Mouse (Mus musculus) limb, embryonic 13.5 days (tissue): ENCODE results near the gene Carmil3. TPM values are rescaled to one million over a fixed set of nuclear protein-coding genes. Genes with fewer than 3 reads are reported as not detected.

ENCODE experiments used
- ATAC-seq: fragments of 200-750 bp; cut with Nextera tagmentation; 2 replicates; pipeline ENCODE4 v1.8.0; 2017; ENCODE audit warnings: low read depth, moderate number of reproducible peaks, moderate TSS enrichment; ENCODE audit not compliant: low FRiP score
- H3K27ac ChIP-seq: fragments of 300-500 bp; sonication (generic); 2 replicates; pipeline ENCODE4 v1.5.1; 2015; ENCODE audit warnings: inconsistent platforms, mild to moderate bottlenecking, moderate library complexity
- H3K27me3 ChIP-seq: fragments of 300-500 bp; sonication (generic); 2 replicates; pipeline ENCODE4 v1.6.1; 2015; ENCODE audit warnings: mild to moderate bottlenecking, inconsistent platforms
- H3K36me3 ChIP-seq: fragments of 300-500 bp; sonication (generic); 2 replicates; pipeline ENCODE4 v1.6.1; 2015; ENCODE audit warnings: inconsistent platforms, mild to moderate bottlenecking, moderate library complexity
- H3K4me1 ChIP-seq: fragments of 300-500 bp; sonication (generic); 2 replicates; pipeline ENCODE4 v1.6.1; 2015; ENCODE audit warnings: inconsistent platforms
- H3K4me2 ChIP-seq: fragments of 300-500 bp; sonication (generic); replicated peaks from 2 replicates; pipeline ENCODE4 v1.6.1; 2015; ENCODE audit warnings: inconsistent platforms, mild to moderate bottlenecking, moderate library complexity
- H3K4me3 ChIP-seq: fragments of 300-500 bp; sonication (generic); 2 replicates; pipeline ENCODE4 v1.5.1; 2015; ENCODE audit warnings: moderate library complexity, mild to moderate bottlenecking, inconsistent platforms
- H3K9ac ChIP-seq: fragments of 300-500 bp; sonication (generic); 2 replicates; pipeline ENCODE4 v1.6.1; 2015; ENCODE audit warnings: mild to moderate bottlenecking, inconsistent platforms
- H3K9me3 ChIP-seq: fragments of 300-500 bp; sonication (generic); 2 replicates; pipeline ENCODE4 v1.6.1; 2016; ENCODE audit warnings: inconsistent platforms
- WGBS: fragments of 180-500 bp; shearing (Covaris S2); methylation state at CpG from one replicate; pipeline ENCODE4 v1.1.7; 2015; 5-methylcytosine and 5-hydroxymethylcytosine counted together
- polyA plus RNA-seq: library from polyadenylated mRNA; unstranded; fragments of >200 nt; fragmentation: Nextera tagmentation; extraction: Ambion mirVana; gene quantifications from 2 replicates; pipeline ENCODE4 v1.2.1, GENCODE M21; 2015

Gene Carmil3
- polyA plus RNA-seq, 1 experiment from 2014 or later: 2.7 TPM

DNA sequence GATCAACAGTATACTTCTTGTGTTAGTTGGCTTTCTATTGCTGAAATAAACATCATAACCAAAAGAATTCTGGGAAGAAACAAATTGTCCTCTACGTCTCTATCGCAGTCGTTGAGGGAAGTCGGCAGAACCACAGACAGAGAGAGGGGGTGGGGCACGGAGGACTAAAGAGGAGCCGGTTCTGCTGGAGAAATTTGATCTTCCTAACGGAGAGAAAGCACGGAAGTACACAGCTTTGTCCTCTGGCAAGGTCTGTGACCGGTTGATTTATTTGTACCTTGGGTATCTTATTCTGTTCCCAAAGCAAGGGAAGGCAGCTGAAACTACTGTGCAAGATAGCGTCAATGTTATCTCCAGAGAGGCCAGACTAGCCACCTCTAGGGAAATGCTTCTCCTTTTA lies 19.6 kb upstream of the Carmil3 start:
- Histone ChIP-seq H3K36me3 (no peaks in the 10 kb centered on the region), H3K4me2 (peak overlapping the region; percentile 31)
- no peak for ATAC-seq

DNA sequence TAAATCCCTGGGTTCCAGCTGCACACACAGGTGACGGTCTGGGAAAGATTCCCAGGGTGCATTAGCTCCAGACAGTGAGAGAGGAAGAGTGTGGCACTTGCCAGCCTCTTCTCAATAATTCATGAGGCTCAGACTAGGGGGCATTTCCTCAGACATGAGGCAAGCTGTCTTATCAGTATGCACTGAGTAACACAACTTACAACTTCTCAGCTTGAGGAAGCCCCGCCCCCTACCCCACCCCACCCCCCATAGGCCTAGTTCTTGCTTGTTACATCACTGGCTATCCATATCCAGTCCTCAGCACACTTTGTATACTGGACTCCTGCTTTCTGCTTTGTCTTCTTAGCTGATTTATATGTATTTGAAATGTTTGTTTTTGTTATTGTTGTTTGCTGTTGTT lies 14.8 kb upstream of the Carmil3 start:
- no peak for ATAC-seq
- Histone ChIP-seq H3K36me3 (no peaks in the 10 kb centered on the region), H3K9ac (no peak overlapping the region), H3K27me3 (0 out of 2 replicates have a peak, but pooled peaks cover 5% of the 10 kb centered on the region), H3K4me2 (no peak overlapping the region), H3K4me3 (no peak overlapping the region), H3K4me1 (peaks cover 18% of the 10 kb centered on the region), H3K27ac (no peak overlapping the region), H3K9me3 (no peaks in the 10 kb centered on the region)
- 60% methylated on average over 2 of the region's 2 CpGs for WGBS

More for the DNA sequence above, 19.6 kb upstream of the Carmil3 start:
- WGBS: 6% methylated on average over 10 of the region's 10 CpGs
- H3K27me3 ChIP-seq: peaks cover 18% of the 10 kb centered on the region
- H3K9ac ChIP-seq: no peak overlapping the region
- H3K27ac ChIP-seq: no peak overlapping the region
- peaks cover 5% of the 10 kb centered on the region for H3K4me1 ChIP-seq
- no peak overlapping the region for H3K4me3 ChIP-seq
- no peaks in the 10 kb centered on the region for H3K9me3 ChIP-seq

DNA sequence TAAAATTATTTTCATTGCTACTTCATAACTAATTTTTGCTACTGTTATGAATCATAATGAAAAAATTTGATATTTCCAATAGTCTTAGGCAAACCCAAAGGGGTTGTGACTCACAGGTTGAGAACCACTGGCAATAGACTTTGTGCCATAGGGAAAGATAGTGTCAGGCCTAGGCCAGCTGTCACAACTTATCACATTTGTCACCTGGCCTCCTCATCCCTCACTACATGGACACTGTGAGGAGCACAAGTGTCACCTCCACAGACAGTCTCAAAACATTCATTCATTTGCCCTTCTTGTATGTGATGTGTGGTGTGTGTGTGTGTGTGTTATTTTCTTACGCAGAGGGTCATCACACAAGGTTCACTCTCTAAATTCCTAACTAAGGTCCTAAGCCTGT lies 13.0 kb upstream of the Carmil3 start:
- H3K36me3 ChIP-seq: no peaks in the 10 kb centered on the region

DNA sequence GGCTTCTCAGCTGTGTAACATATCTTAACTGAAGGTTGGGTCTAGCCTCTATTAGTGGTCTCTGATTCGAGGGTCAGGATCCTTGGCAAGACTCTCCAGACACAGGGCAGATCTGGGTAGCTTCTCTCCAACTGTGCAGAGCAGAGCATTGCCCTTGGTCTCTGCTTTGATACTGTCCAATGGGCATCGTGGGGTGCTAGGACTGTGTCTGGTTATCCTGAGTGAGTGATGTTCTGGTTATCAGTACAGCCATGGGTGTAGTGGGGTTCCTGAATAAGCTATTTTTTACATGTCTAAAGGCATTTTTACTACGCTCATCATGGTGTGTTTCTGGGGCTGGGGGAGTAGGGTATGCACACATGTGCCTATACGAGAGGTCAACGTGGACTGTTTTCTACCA lies 12.6 kb upstream of the Carmil3 start:
- H3K9me3 ChIP-seq: no peaks in the 10 kb centered on the region
- peak overlapping the region; percentile 73; the same call in 1 of the 2 replicates for H3K9ac ChIP-seq
- ATAC-seq: no peak
- no peaks in the 10 kb centered on the region for H3K36me3 ChIP-seq
- H3K27ac ChIP-seq: no peak overlapping the region
- WGBS: 89% methylated on average over 5 of the region's 5 CpGs
- peak overlapping the region; percentile 57; the same call in 1 of the 2 replicates for H3K4me3 ChIP-seq
- no peaks in the 10 kb centered on the region for H3K27me3 ChIP-seq
- H3K4me1 ChIP-seq: peaks cover 16% of the 10 kb centered on the region; the same call in 1 of the 2 replicates
- peak overlapping the region; percentile 64 for H3K4me2 ChIP-seq

More for the DNA sequence above, 13.0 kb upstream of the Carmil3 start:
- no peaks in the 10 kb centered on the region for H3K27me3 ChIP-seq
- 95% methylated on average over 1 of the region's 1 CpGs for WGBS
- no peak for ATAC-seq
- no peak overlapping the region for H3K4me3 ChIP-seq
- no peak overlapping the region for H3K9ac ChIP-seq
- no peak overlapping the region for H3K4me2 ChIP-seq
- no peaks in the 10 kb centered on the region for H3K9me3 ChIP-seq
- H3K27ac ChIP-seq: no peak overlapping the region
- H3K4me1 ChIP-seq: peaks cover 16% of the 10 kb centered on the region; the same call in 1 of the 2 replicates

DNA sequence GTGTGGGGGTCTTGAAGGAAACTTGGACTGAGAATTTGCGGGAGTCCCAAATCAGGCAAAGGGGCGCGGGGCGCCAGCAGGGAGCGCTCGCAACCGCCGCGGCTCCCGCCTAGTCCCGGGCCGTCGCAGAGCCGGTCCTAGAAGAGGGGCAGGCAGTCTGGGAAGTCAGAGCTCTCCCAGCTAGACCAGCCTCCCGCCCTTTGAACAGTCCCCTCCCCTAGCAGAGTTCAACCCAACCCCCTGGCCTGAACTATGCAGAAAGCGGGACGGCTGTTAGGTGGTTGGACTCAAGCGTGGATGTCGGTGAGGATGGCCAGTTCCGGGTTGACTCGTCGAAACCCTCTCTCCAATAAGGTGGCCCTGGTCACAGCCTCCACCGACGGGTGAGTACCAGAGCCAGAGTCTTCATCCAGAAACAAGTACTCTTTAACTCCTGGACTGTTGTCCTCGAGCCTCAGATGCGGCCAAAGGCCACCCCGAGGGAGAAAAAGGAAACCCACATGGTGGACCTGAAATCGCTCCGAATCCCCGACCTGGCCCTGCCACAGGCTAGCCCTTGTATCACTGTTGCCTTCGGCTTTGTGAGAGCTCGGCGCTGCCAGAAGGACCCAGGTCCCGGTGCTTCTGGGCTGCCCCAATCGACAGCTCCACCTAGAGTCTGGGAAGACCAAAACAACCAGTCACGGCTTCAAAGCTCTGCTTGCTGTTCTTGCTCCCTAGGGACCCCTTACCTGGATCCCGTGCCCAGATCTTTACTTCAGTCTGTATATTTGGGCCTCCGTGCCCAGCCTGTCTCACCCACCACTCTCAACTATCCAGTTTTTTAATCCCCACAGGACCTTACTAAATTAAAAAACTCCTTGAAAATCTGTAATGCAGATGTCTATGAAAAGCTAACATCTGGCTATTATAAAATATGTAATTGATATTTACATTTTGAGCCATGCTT lies 11.5 kb upstream of the Carmil3 start, which contains the start of gene Dhrs4:
Gene Dhrs4, plus strand, starts transcription at position 108 of the 949 bp plus-strand sequence.
- under 1% methylated on average over 38 of the region's 38 CpGs for WGBS
- peak; percentile 96 for ATAC-seq
- peaks cover 16% of the 10 kb centered on the region; the same call in 1 of the 2 replicates for H3K4me1 ChIP-seq
- peak within 1 kb of the TSS; percentile 64 for H3K4me2 ChIP-seq
- no peaks in the 10 kb centered on the region for H3K9me3 ChIP-seq
- H3K27ac ChIP-seq: peak within 1 kb of the TSS; percentile 83
- no peaks in the 10 kb centered on the region for H3K27me3 ChIP-seq
- no peaks in the 10 kb centered on the region for H3K36me3 ChIP-seq
- peak within 1 kb of the TSS; percentile 73 for H3K9ac ChIP-seq
- H3K4me3 ChIP-seq: peak within 1 kb of the TSS; percentile 57

DNA sequence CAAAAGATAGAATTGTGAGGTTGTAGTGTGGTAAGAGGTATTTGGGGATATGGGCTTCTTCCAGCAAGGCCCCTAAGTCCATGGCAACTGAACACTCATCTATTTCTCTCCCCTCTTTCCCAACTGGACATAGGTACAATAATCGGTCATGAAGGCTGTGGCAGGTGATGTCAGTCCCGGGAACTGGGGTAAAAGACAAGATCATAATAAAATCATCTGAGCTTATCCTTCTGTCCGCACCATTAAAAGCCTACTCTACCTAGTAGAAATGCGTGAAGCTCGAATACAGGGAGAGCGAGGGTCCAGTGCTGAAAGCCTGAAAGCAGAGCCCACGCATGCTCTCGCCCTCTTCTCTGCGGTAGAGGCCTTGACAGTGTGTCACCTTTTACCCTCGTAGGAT lies 10.8 kb upstream of the Carmil3 start:
- no peak for ATAC-seq
- Histone ChIP-seq H3K4me2 (peak overlapping the region; percentile 64; the same call in 1 of the 2 replicates), H3K27ac (no peak overlapping the region), H3K27me3 (no peaks in the 10 kb centered on the region), H3K9ac (no peak overlapping the region), H3K4me1 (peaks cover 16% of the 10 kb centered on the region; the same call in 1 of the 2 replicates), H3K36me3 (no peaks in the 10 kb centered on the region), H3K9me3 (no peaks in the 10 kb centered on the region), H3K4me3 (no peak overlapping the region)
- WGBS: 92% methylated on average over 10 of the region's 10 CpGs

DNA sequence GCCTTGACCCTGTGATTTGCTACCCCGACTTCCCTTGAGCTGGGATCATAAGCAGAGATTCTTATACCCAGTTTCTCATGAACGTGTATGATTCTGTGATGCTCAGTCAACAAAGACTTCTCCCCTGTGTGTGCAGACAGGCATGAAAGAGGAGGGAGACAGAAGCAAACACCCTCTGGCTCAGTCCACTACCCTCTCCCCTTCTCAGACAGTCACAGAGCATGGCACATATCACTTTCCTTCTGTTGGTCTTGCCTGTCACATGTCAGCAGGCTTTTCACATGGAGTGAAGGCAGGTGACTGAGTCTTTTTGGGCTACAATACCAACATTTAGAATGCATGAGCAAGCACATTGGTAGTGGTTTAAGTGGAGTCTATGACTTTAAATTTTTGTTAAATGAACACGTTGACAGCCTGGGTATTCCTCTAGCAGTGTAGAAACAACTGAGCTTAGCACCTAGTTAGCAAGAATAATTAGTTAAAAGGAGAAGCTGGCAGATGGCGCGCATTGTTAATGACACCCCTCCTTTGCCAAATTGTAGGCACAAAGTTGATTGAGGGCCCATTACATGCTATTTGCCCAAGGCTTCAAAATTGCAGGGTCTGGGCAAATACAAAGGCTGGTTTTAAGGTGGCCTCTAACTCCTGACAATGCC lies 5.9 kb upstream of the Carmil3 start:
- Histone ChIP-seq H3K4me1 (peaks cover 8% of the 10 kb centered on the region; the same call in 1 of the 2 replicates), H3K9me3 (no peaks in the 10 kb centered on the region), H3K4me2 (no peak overlapping the region), H3K4me3 (no peak overlapping the region), H3K27me3 (no peaks in the 10 kb centered on the region), H3K36me3 (peaks cover 30% of the 10 kb centered on the region), H3K9ac (no peak overlapping the region), H3K27ac (no peak overlapping the region)
- 74% methylated on average over 5 of the region's 5 CpGs for WGBS
- ATAC-seq: no peak

DNA sequence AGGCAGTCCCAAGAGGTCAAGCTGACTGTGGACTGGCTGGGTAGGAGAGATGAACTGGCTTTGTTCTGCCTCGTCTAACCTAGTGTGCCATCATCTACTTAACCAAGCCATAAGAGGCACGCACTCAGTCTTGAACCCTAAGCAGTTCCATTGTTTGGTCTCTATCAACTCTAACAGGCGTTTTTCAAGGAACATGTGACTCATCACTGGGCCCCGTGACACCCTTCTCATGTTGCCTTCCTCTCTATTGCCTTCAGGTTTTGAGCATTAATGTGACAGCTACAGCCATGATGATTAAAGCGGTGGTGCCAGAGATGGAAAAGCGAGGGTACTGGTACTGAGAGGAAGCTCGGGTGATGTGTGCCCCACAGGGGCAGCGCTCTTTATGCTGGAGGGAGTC lies 3.6 kb upstream of the Carmil3 start:
- Histone ChIP-seq H3K9me3 (no peaks in the 10 kb centered on the region), H3K27me3 (no peaks in the 10 kb centered on the region), H3K4me3 (no peak overlapping the region), H3K4me2 (no peak overlapping the region), H3K27ac (no peak overlapping the region), H3K9ac (no peak overlapping the region), H3K4me1 (peaks cover 7% of the 10 kb centered on the region), H3K36me3 (peaks cover 30% of the 10 kb centered on the region)
- ATAC-seq: no peak
- WGBS: 89% methylated on average over 8 of the region's 8 CpGs

DNA sequence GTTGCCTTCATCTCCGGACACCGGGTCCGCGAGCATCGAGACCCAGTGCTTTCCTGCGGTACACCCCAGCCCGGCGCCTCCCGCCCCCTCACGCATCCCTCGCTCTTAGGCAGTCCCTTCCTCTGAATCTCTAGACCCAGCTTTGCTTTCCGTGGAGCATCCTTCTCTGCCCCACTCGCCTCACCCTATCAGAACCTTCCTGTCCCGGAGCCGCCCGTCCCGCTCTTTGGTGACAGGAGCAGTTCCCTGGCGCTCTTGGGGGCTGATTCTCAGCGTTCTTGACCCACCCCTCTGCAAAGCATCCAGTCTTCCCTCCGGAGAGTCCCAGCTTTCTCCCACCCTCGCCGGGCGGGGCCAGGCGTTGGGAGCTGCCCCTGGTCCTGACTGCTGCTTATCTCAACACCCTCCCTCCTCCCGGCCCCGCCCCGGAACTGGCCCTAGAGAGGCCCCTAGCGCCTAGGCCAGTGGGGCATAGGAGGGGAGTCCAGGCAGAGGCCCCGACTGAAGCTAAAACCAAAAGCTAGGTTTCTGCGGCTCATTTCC lies 911 bp downstream of the Carmil3 start:
- Histone ChIP-seq H3K27ac (peak overlapping the region; percentile 39; the same call in 1 of the 2 replicates), H3K36me3 (peaks cover 21% of the 10 kb centered on the region), H3K4me3 (peak overlapping the region; percentile 75), H3K4me2 (peak overlapping the region; percentile 96), H3K9ac (peak overlapping the region; percentile 79), H3K27me3 (no peaks in the 10 kb centered on the region), H3K4me1 (peaks cover 8% of the 10 kb centered on the region), H3K9me3 (no peaks in the 10 kb centered on the region)
- ATAC-seq: peak; percentile 57
- 0% methylated on average over 29 of the region's 30 CpGs for WGBS

DNA sequence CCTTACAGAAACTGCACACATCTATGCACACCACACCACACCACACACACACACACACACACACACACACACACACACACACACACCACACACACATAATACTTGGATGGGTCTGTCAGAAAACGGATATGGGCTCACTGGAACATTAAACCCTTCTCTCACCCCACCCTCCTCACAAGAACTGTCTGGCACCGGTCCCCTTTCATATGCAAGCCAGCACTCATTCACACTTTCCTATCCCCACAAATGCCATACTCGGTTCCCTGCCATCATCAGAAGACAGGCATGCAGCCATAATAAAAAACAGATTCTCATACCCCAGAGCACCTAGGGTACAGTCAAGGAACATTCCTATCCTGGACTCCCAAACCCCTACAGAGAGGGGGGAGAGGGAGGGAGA lies 1.7 kb downstream of the Carmil3 start:
- Histone ChIP-seq H3K9ac (no peak overlapping the region), H3K4me2 (peak overlapping the region; percentile 96), H3K36me3 (peaks cover 16% of the 10 kb centered on the region), H3K27me3 (no peaks in the 10 kb centered on the region), H3K4me1 (peaks cover 8% of the 10 kb centered on the region), H3K27ac (no peak overlapping the region), H3K9me3 (no peaks in the 10 kb centered on the region), H3K4me3 (no peak overlapping the region)
- no peak for ATAC-seq
- 34% methylated on average over 3 of the region's 3 CpGs for WGBS

DNA sequence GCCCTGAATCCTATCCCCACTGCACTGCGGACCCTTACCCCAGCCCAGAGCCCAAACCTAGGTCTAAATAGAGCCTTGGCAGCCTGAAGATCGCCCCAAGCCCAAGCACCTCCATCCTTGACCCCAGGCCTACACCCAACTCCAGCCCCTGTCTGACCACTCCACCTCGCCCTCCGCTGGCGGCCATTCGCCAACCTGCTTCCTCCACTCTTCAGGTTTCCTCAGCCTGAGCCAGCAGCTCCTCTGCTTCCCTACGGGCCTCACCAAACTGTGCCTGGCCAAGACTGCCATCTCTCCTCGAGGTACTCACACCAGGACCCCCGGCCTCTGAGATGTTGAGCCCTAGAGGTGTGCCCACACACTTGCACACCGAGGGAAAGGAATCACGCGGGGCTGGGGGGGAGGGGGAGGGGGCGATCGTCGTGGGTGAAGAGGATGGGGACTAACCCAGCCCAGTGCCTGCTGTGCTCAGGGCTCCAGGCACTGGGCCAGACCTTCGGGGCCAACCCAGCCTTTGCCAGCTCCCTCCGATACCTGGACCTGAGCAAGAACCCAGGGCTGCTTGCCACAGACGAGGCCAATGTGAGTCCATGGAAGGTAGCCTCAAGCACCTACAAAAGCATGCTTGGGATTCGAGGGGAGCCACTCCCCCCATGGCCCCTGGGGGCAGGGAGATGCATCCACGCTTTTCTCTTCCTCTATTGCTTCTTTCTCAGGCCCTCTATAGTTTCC lies 5.2 kb downstream of the Carmil3 start:
- Histone ChIP-seq H3K4me2 (no peak overlapping the region), H3K9ac (no peak overlapping the region), H3K4me3 (no peak overlapping the region), H3K27me3 (no peaks in the 10 kb centered on the region), H3K9me3 (no peaks in the 10 kb centered on the region), H3K27ac (no peak overlapping the region), H3K36me3 (no peaks in the 10 kb centered on the region; the same call in none of the 2 replicates), H3K4me1 (peaks cover 12% of the 10 kb centered on the region)
- WGBS: 72% methylated on average over 18 of the region's 20 CpGs
- no peak for ATAC-seq
